Mouse (Mus musculus): ENCODE data around the gene Zfp846. TPM values are rescaled to one million over a fixed set of nuclear protein-coding genes. Genes with fewer than 3 reads are reported as not detected.

Gene Zfp846
- 0.37 and 1.0 TPM in 2 replicates for polyA plus RNA-seq (2012; rRNA removed; ENCODE audit: low replicate concordance)

GRCm38 (mm10) chr9:20581175-20581634 lies at the start of gene Zfp846:
TSS of gene Zfp846 (plus strand) at chr9:20581291.

GRCm38 (mm10) chr9:20642101-20642895 lies 61.2 kb downstream of the Zfp846 start, which contains the start of gene Ubl5:
TSS of gene Ubl5 (plus strand) at chr9:20642878.

GRCm38 (mm10) chr9:20644360-20645081 lies 63.4 kb downstream of the Zfp846 start, which contains the start of gene Fbxl12:
TSS of gene Fbxl12 (minus strand) at chr9:20644767.

GRCm38 (mm10) chr9:20651602-20652259 lies 70.6 kb downstream of the Zfp846 start, which contains the start of gene Pin1:
TSS of gene Pin1 (plus strand) at chr9:20652095.

Other genes with a start within 250 kb of the Zfp846 start
- not detected in 2 replicates for gene Olfr18, start 245.2 kb upstream of the Zfp846 start, polyA plus RNA-seq (2012; rRNA removed; ENCODE audit: low replicate concordance)
- 0.41 and 0.68 TPM in 2 replicates for gene Zfp560, start 196.1 kb upstream of the Zfp846 start, polyA plus RNA-seq (2012; rRNA removed; ENCODE audit: low replicate concordance)
- 0.11 and 0.27 TPM in 2 replicates for gene Zfp26, start 121.1 kb upstream of the Zfp846 start, polyA plus RNA-seq (2012; rRNA removed; ENCODE audit: low replicate concordance)
- gene Zfp426, start 88.5 kb upstream of the Zfp846 start, polyA plus RNA-seq (2012; rRNA removed; ENCODE audit: low replicate concordance) = 0.44 and 1.2 TPM in 2 replicates
- gene Zfp266, start 59.9 kb upstream of the Zfp846 start, polyA plus RNA-seq (2012; rRNA removed; ENCODE audit: low replicate concordance) = 0.19 and 0.79 TPM in 2 replicates
- gene Ubl5, start 61.6 kb downstream of the Zfp846 start, polyA plus RNA-seq (2012; rRNA removed; ENCODE audit: low replicate concordance) = 133 and 188 TPM in 2 replicates
- gene Fbxl12, start 63.5 kb downstream of the Zfp846 start, polyA plus RNA-seq (2012; rRNA removed; ENCODE audit: low replicate concordance) = 36.8 and 39.1 TPM in 2 replicates
- 8.2 and 14.4 TPM in 2 replicates for gene Pin1, start 70.8 kb downstream of the Zfp846 start, polyA plus RNA-seq (2012; rRNA removed; ENCODE audit: low replicate concordance)
- gene Olfm2, start 165.1 kb downstream of the Zfp846 start, polyA plus RNA-seq (2012; rRNA removed; ENCODE audit: low replicate concordance) = 2.0 and 2.1 TPM in 2 replicates
- gene Col5a3, start 233.8 kb downstream of the Zfp846 start, polyA plus RNA-seq (2012; rRNA removed; ENCODE audit: low replicate concordance) = 3.6 and 4.2 TPM in 2 replicates
- not detected in 2 replicates for gene Rdh8, start 237.2 kb downstream of the Zfp846 start, polyA plus RNA-seq (2012; rRNA removed; ENCODE audit: low replicate concordance)